Mouse (Mus musculus) spleen, adult 2 months (tissue): ENCODE measurements around the gene Zbtb39.

ENCODE experiments used
- CTCF ChIP-seq: fragments of 200-500 bp; IDR thresholded peaks from 2 replicates; pipeline ENCODE4 v1.5.1; 2011; ENCODE audit warnings: mild to moderate bottlenecking, inconsistent platforms; ENCODE audit not compliant: insufficient read depth, insufficient read length, insufficient replicate concordance; ENCODE audit errors: extremely low read depth
- POLR2A ChIP-seq: fragments of 200-500 bp; IDR thresholded peaks from 2 replicates; pipeline ENCODE4 v1.6.1; 2011; ENCODE audit warnings: low read depth, low read length, inconsistent platforms

- TF ChIP-seq CTCF (no peak), POLR2A (no peak)
These were observed 7.9 kb downstream of the Zbtb39 start for GRCm38 (mm10) chr10:127747254-127747653.
